Mouse (Mus musculus): ENCODE measurements around the gene Nisch.

GRCm38 (mm10) chr14:31161638-31162037 lies 55.1 kb downstream of the Nisch start:
- no peak for TF ChIP-seq CTCF (IDR thresholded peaks at IDR 0.05; ENCODE audit: extremely low read depth, insufficient read length, insufficient replicate concordance, low read depth, low read length)
- TF ChIP-seq POLR2A (IDR thresholded peaks at IDR 0.05; ENCODE audit: low read depth, low read length), result no peak
